Mouse (Mus musculus) brown adipose tissue, adult 24 weeks (tissue): ENCODE results near the gene Irf1. TPM values are rescaled to one million over a fixed set of nuclear protein-coding genes. Genes with fewer than 3 reads are reported as not detected.
A peak's percentile ranks its signal among the peaks of the same experiment; 100 is the strongest.

Experiments
- H3K27ac ChIP-seq: fragments of 200-500 bp; replicated peaks from 2 replicates; pipeline ENCODE4 v1.5.1; 2012; ENCODE audit warnings: low read depth, mild to moderate bottlenecking, low read length
- H3K4me1 ChIP-seq: fragments of 200-500 bp; 2 replicates; pipeline ENCODE4 v1.6.1; 2012; ENCODE audit warnings: low read length, mixed read lengths; ENCODE audit not compliant: control insufficient read depth, insufficient read depth, insufficient read length
- H3K4me3 ChIP-seq: fragments of 200-500 bp; 2 replicates; pipeline ENCODE4 v1.5.1; 2012; ENCODE audit warnings: low read depth, mild to moderate bottlenecking, low read length, moderate library complexity; ENCODE audit not compliant: insufficient read depth
- polyA plus RNA-seq: library from polyadenylated mRNA; stranded (reverse); fragments of >200 nt; gene quantifications from 2 replicates; pipeline ENCODE4 v1.2.4, GENCODE M21; 2012; ENCODE audit not compliant: missing spikeins, insufficient read depth, insufficient read length

Gene Irf1
- polyA plus RNA-seq, 1 experiment, result 12.5 TPM

- Histone ChIP-seq H3K4me3 (peak overlapping the region; percentile 85), H3K27ac (peak overlapping the region; percentile 89), H3K4me1 (peaks cover 21% of the 10 kb centered on the region)
These were observed 444 bp downstream of the Irf1 start for GRCm38 (mm10) chr11:53770125-53770791.

- H3K4me3 ChIP-seq, result peak overlapping the region; percentile 85
- H3K27ac ChIP-seq, result peak overlapping the region; percentile 35; the same call in 1 of the 2 replicates
- peaks cover 29% of the 10 kb centered on the region for H3K4me1 ChIP-seq
These were observed 1.4 kb downstream of the Irf1 start for GRCm38 (mm10) chr11:53771001-53771744.

DNA sequence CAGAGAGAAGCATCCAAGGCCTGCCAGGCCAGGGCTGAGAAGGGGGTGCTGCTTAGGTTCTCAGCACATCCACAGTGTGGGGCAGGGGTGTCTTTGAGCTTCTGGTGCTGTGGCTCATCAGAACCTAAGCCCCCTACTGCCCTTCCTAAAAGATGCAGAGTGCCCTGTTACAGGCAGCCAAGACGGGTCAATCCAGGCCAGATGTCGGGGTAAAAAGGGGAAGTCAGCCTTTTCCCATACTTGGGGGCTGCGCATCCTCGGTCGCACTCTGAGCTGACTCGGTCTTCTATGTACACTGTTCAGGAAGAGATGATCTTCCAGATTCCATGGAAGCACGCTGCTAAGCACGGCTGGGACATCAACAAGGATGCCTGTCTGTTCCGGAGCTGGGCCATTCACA is 2.7 kb downstream of the Irf1 start:
- peak overlapping the region; percentile 18; the same call in 1 of the 2 replicates for H3K27ac ChIP-seq
- peak overlapping the region; percentile 38 for H3K4me3 ChIP-seq
- peaks cover 34% of the 10 kb centered on the region for H3K4me1 ChIP-seq

DNA sequence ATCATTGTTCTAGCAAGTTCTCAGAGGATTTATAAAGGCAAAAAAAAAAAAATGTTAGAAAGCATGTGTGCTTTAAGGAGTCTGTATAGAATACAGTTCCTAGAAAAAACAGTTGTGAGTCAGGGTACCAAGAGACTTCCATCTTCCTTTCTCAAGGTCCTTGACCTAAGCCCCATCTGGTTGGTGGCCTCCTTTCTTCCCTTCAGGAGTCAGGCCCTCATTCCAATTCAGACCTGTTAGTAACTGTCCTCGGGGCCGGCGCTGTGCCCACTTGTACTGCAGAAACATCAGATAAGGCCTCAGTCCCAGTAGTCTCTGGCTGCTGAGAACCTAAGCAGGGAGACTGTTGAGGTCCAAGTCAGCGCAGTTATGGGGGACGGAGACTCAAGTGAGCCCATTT is 3.3 kb downstream of the Irf1 start, which contains the start of gene Gm17334:
Gm17334 (minus strand) TSS at position 101 of the 400 bp plus-strand sequence.
- Histone ChIP-seq H3K27ac (peak within 1 kb of the TSS; percentile 60), H3K4me1 (peaks cover 36% of the 10 kb centered on the region), H3K4me3 (peak within 1 kb of the TSS; percentile 85)

DNA sequence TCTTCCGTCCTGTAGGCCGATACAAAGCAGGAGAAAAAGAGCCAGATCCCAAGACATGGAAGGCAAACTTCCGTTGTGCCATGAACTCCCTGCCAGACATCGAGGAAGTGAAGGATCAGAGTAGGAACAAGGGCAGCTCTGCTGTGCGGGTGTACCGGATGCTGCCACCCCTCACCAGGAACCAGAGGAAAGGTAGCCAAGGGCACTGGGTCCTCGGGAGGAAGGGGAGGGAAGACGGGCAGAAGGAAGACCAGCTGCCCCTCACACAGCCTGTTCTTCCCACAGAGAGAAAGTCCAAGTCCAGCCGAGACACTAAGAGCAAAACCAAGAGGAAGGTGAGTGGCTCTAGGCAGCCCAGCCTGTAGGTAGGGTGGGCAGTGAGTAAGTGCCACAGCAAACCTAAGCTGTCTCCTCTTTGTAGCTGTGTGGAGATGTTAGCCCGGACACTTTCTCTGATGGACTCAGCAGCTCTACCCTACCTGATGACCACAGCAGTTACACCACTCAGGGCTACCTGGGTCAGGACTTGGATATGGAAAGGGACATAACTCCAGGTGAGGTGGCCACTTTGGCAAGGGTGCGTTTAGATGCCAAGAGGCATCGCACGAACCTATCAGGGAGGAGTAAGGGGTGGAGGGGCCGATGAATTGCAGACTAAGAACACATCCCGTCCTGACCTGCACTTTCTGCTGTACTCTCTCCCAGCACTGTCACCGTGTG is 4.0 kb downstream of the Irf1 start:
- Histone ChIP-seq H3K27ac (peak overlapping the region; percentile 60), H3K4me3 (peak overlapping the region; percentile 27), H3K4me1 (peaks cover 36% of the 10 kb centered on the region)

GRCm38 (mm10) chr11:53774659-53775255 is 4.9 kb downstream of the Irf1 start:
- H3K27ac ChIP-seq, result peak overlapping the region; percentile 60

DNA sequence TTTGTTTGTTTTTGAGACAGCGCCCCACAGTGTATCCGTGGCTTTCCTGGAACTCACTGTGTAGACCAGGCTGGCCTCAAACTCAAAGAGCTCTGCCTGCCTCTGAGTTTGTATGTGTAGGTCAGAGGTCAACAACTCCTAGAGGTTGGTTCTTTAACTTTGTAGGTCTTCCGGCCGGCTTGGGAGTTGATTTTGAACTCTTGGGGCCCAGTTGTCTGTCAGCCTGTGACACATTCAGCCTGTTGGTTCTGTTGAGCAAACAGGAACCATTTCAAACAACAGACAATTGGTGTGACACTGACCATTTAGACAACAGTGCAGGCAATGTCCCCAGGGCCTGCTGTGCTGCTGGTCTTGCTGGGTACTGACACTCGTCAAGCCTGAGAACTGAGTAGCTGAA is 7.9 kb downstream of the Irf1 start:
- H3K27ac ChIP-seq, result no peak overlapping the region
- H3K4me3 ChIP-seq, result no peak overlapping the region
- peaks cover 45% of the 10 kb centered on the region for H3K4me1 ChIP-seq

More at GRCm38 (mm10) chr11:53774659-53775255, 4.9 kb downstream of the Irf1 start:
- Histone ChIP-seq H3K4me1 (peaks cover 35% of the 10 kb centered on the region), H3K4me3 (peak overlapping the region; percentile 27; the same call in 1 of the 2 replicates)

DNA sequence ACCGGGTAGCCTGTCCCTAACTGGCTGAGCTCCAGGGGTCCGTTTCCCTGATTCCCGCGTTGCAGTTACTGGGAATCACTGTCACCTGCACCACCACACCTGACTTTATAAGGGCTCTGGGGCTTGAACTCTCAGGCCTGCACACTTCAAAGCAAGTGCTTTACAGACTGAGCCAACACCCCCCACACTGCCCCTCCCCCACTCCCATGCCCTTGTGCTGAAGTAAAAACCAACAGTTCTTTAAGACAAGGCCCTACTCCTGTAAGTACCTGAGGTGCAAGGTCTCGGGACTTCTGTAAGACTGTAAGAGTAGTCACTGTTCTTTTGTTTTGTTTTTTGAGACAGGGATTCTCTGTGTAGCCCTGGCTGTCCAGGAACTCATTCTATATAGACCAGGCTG is 8.6 kb downstream of the Irf1 start:
- Histone ChIP-seq H3K4me3 (no peak overlapping the region), H3K27ac (no peak overlapping the region), H3K4me1 (peaks cover 43% of the 10 kb centered on the region)

GRCm38 (mm10) chr11:53779808-53780207 is 10.0 kb downstream of the Irf1 start:
- Histone ChIP-seq H3K4me1 (peaks cover 38% of the 10 kb centered on the region), H3K27ac (peak overlapping the region; percentile 5), H3K4me3 (no peak overlapping the region)

DNA sequence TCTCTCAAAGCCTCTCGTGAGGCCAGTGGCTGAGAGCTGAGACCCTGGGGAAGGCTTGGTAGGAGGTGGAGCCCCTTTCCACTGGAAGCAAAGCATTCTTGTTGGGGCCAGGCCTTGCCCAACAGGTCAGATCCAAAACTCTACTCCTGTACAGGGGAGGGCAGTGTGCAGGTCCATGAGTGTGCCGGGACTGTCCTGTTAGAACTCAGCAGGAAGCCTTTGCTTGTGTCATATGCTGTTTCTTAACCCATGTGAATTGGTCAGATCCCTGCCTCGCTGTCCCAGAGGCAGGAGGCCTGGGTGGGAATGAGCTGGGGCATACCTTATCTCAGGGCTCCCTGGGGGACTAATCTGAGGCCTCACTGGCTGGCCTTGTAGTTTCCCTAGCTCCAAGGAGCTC is 10.4 kb downstream of the Irf1 start:
- peaks cover 33% of the 10 kb centered on the region for H3K4me1 ChIP-seq
- H3K27ac ChIP-seq, result peak overlapping the region; percentile 5
- no peak overlapping the region for H3K4me3 ChIP-seq

GRCm38 (mm10) chr11:53781201-53781775 is 11.5 kb downstream of the Irf1 start:
- peaks cover 31% of the 10 kb centered on the region for H3K4me1 ChIP-seq
- H3K4me3 ChIP-seq, result no peak overlapping the region
- H3K27ac ChIP-seq, result peak overlapping the region; percentile 9; the same call in 1 of the 2 replicates

DNA sequence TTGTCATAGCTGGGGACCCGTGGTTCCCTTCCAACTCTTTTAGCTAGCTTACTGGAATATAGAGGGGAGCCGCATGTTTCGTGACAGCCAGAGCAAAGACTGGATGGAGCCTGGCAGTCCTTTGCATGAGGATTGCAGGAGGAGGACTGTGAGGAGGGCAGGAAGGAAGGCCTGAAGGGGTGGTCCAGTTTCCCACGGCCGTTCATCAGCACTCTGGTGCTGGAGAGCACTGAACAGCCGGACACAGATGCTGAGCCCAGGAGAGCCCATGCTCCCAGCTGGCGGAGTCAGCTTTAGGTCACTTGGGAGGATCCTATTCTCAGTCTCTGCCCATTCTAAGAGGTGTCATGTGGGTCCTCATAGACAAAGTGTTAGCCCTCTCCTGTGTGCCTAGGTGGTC is 12.2 kb downstream of the Irf1 start:
- Histone ChIP-seq H3K4me1 (peaks cover 35% of the 10 kb centered on the region), H3K27ac (0 out of 2 replicates have a peak overlapping the region, but pooled peaks have one; percentile 9), H3K4me3 (no peak overlapping the region)

- H3K27ac ChIP-seq, result no peak overlapping the region; the same call in 1 of the 2 replicates
- H3K4me3 ChIP-seq, result no peak overlapping the region
- peaks cover 39% of the 10 kb centered on the region for H3K4me1 ChIP-seq
These were observed 13.5 kb downstream of the Irf1 start for GRCm38 (mm10) chr11:53783288-53783687.

GRCm38 (mm10) chr11:53785311-53785936 is 15.6 kb downstream of the Irf1 start:
- Histone ChIP-seq H3K4me3 (no peak overlapping the region), H3K27ac (peak overlapping the region; percentile 96), H3K4me1 (peaks cover 43% of the 10 kb centered on the region)
